Comparison of ENCODE assay signal across 16 mouse cellular contexts in the genomic region with DNA sequence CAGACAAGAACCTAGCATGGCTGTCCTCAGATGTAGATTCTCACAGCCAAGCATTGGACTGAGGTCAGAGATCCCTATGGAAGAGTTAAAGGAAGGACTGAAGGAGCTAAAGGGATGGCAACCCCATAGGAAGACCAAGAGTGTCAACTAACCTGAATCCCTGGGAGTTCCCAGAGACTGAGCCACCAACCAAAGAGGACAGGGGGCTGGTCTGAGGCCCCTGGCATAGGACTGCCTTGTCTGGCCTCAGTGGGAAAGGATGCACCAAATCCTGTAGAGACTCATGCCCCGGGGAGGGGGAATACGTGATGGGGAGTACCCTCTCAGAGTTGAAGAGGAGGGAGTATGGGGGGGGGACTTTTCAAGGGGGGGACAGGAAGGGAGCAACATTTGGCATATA.
"Had no signal": no experiment of that assay in that cellular context is flagged by ENCODE, and none has a peak within 500 bp of the region (broad histone marks: within the 10 kb centered on the region; RNA-seq: fewer than 3 reads in every experiment).

No protein-coding gene starts in this region.

- H3K27me3 ChIP-seq: neural tube, embryonic 13.5 days; neural tube, embryonic 15.5 days; stomach, embryonic 15.5 days had no signal

- H3K9ac ChIP-seq: neural tube, embryonic 13.5 days; neural tube, embryonic 15.5 days; stomach, embryonic 15.5 days had no signal

- H3K27ac ChIP-seq: neural tube, embryonic 13.5 days; neural tube, embryonic 15.5 days; stomach, embryonic 15.5 days; stomach, postnatal 0 days had no signal

- H3K36me3 ChIP-seq: neural tube, embryonic 13.5 days; neural tube, embryonic 15.5 days; stomach, embryonic 15.5 days had no signal

- H3K4me2 ChIP-seq: neural tube, embryonic 13.5 days; neural tube, embryonic 15.5 days; stomach, embryonic 15.5 days had no signal

- H3K4me3 ChIP-seq: neural tube, embryonic 13.5 days; neural tube, embryonic 15.5 days; stomach, embryonic 15.5 days had no signal

- H3K9me3 ChIP-seq: neural tube, embryonic 13.5 days; neural tube, embryonic 15.5 days; stomach, embryonic 15.5 days had no signal

- DNase-seq: retina, postnatal 1 day; right cerebral cortex, adult 18-20 months; right cerebral cortex, postnatal 14 days; right cerebral cortex, postnatal 25 days; right cerebral cortex, postnatal 4 days; spleen, adult 18-20 months; thymus, adult 18-20 months; thymus, adult 2 months; thymus, postnatal 14 days; thymus, postnatal 25 days; thymus, postnatal 36 days; thymus, postnatal 4 days had no signal
